Mouse (Mus musculus) testis, adult 2 months (tissue): ENCODE results near the gene Rbsn. TPM values are rescaled to one million over a fixed set of nuclear protein-coding genes. Genes with fewer than 3 reads are reported as not detected.

Experiments used
- H3K27ac ChIP-seq: fragments of 200-500 bp; 2 replicates; pipeline ENCODE4 v1.5.1; 2012; ENCODE audit warnings: low read depth, low read length; ENCODE audit not compliant: control insufficient read depth, insufficient read depth
- H3K27me3 ChIP-seq: fragments of 200-500 bp; 2 replicates; pipeline ENCODE4 v1.6.1; 2012; ENCODE audit warnings: mild to moderate bottlenecking, low read length, moderate library complexity; ENCODE audit not compliant: control insufficient read depth, insufficient read depth
- H3K36me3 ChIP-seq: fragments of 200-500 bp; 2 replicates; pipeline ENCODE4 v1.6.1; 2012; ENCODE audit warnings: mild to moderate bottlenecking, low read length; ENCODE audit not compliant: control insufficient read depth, insufficient read depth
- H3K4me1 ChIP-seq: fragments of 200-500 bp; 2 replicates; pipeline ENCODE4 v1.6.1; 2012; ENCODE audit warnings: low read length; ENCODE audit not compliant: control insufficient read depth, insufficient read depth
- H3K4me3 ChIP-seq: fragments of 200-500 bp; 2 replicates; pipeline ENCODE4 v1.5.1; 2012; ENCODE audit warnings: low read depth, mild to moderate bottlenecking, low read length, moderate library complexity, mixed read lengths; ENCODE audit not compliant: control insufficient read depth
- CTCF ChIP-seq: fragments of 200-500 bp; IDR thresholded peaks from 2 replicates; pipeline ENCODE4 v1.5.1; 2012; ENCODE audit warnings: low read depth, mild to moderate bottlenecking, inconsistent platforms, low read length, moderate library complexity; ENCODE audit not compliant: control insufficient read depth, insufficient read depth, insufficient replicate concordance
- POLR2A ChIP-seq: fragments of 200-500 bp; IDR thresholded peaks from 2 replicates; pipeline ENCODE4 v1.6.1; 2012; ENCODE audit warnings: low read depth, mild to moderate bottlenecking, inconsistent platforms, low read length, moderate library complexity; ENCODE audit not compliant: control insufficient read depth
- polyA plus RNA-seq: library from polyadenylated mRNA; depleted of rRNA; stranded (reverse); fragments of >200 nt; gene quantifications from 2 replicates; pipeline ENCODE4 v1.2.3, GENCODE M21; 2012

The Rbsn gene
- polyA plus RNA-seq, 1 experiment, result 5.8 TPM

- H3K27me3 ChIP-seq, result no peaks in the 10 kb centered on the region
- H3K36me3 ChIP-seq, result no peaks in the 10 kb centered on the region; the same call in 1 of the 2 replicates
- H3K4me3 ChIP-seq, result no peak overlapping the region
- H3K27ac ChIP-seq, result no peak overlapping the region
- H3K4me1 ChIP-seq, result no peaks in the 10 kb centered on the region
- no peak for TF ChIP-seq CTCF
- TF ChIP-seq POLR2A, result no peak
These were observed 7.3 kb upstream of the Rbsn start for GRCm38 (mm10) chr6:92222021-92222420.

- H3K27ac ChIP-seq, result no peak overlapping the region
- no peak overlapping the region for H3K4me3 ChIP-seq
- no peaks in the 10 kb centered on the region for H3K27me3 ChIP-seq
- TF ChIP-seq POLR2A (no peak), CTCF (no peak)
- H3K4me1 ChIP-seq, result no peaks in the 10 kb centered on the region
- no peaks in the 10 kb centered on the region; the same call in 1 of the 2 replicates for H3K36me3 ChIP-seq
These were observed 6.9 kb upstream of the Rbsn start for GRCm38 (mm10) chr6:92221604-92222003.

GRCm38 (mm10) chr6:92219445-92219844 lies 4.7 kb upstream of the Rbsn start:
- H3K36me3 ChIP-seq, result no peaks in the 10 kb centered on the region; the same call in 1 of the 2 replicates
- no peak overlapping the region for H3K4me3 ChIP-seq
- H3K27ac ChIP-seq, result no peak overlapping the region
- no peaks in the 10 kb centered on the region for H3K27me3 ChIP-seq
- TF ChIP-seq CTCF, result 0 out of 2 replicates have a peak, but pooled peaks have one; percentile 12
- TF ChIP-seq POLR2A, result no peak
- H3K4me1 ChIP-seq, result no peaks in the 10 kb centered on the region

- H3K36me3 ChIP-seq, result no peaks in the 10 kb centered on the region; the same call in 1 of the 2 replicates
- peak overlapping the region; percentile 94 for H3K4me3 ChIP-seq
- H3K27ac ChIP-seq, result peak overlapping the region; percentile 92
- TF ChIP-seq CTCF (no peak), POLR2A (no peak)
- H3K4me1 ChIP-seq, result peaks cover 3% of the 10 kb centered on the region; the same call in 1 of the 2 replicates
- no peaks in the 10 kb centered on the region for H3K27me3 ChIP-seq
These were observed 511 bp downstream of the Rbsn start for GRCm38 (mm10) chr6:92214055-92214772.

GRCm38 (mm10) chr6:92199414-92199813 lies 15.3 kb downstream of the Rbsn start:
- Histone ChIP-seq H3K36me3 (peaks cover 1% of the 10 kb centered on the region), H3K27ac (no peak overlapping the region), H3K4me3 (no peak overlapping the region), H3K4me1 (no peaks in the 10 kb centered on the region), H3K27me3 (no peaks in the 10 kb centered on the region)
- no peak for TF ChIP-seq CTCF
- no peak for TF ChIP-seq POLR2A

- Histone ChIP-seq H3K36me3 (no peaks in the 10 kb centered on the region; the same call in 1 of the 2 replicates), H3K27me3 (no peaks in the 10 kb centered on the region), H3K4me3 (peak overlapping the region; percentile 91), H3K27ac (no peak overlapping the region; the same call in 1 of the 2 replicates), H3K4me1 (peaks cover 5% of the 10 kb centered on the region)
- TF ChIP-seq CTCF (no peak), POLR2A (no peak)
These were observed 30.5 kb downstream of the Rbsn start for GRCm38 (mm10) chr6:92184178-92184577.

GRCm38 (mm10) chr6:92183621-92184131 lies 31.0 kb downstream of the Rbsn start, which contains the start of gene Mrps25:
TSS of gene Mrps25 (minus strand) at chr6:92184033.
- Histone ChIP-seq H3K4me1 (peaks cover 5% of the 10 kb centered on the region), H3K4me3 (peak within 1 kb of the TSS; percentile 91), H3K27ac (peak within 1 kb of the TSS; percentile 32), H3K36me3 (no peaks in the 10 kb centered on the region), H3K27me3 (no peaks in the 10 kb centered on the region)
- TF ChIP-seq CTCF (no peak), POLR2A (peak; percentile 80)
